Mouse (Mus musculus) heart, embryonic 12.5 days (tissue): ENCODE results near the gene Gm17387. TPM values are rescaled to one million over a fixed set of nuclear protein-coding genes. Genes with fewer than 3 reads are reported as not detected.
A peak's percentile ranks its signal among the peaks of the same experiment; 100 is the strongest.

Source experiments
- ATAC-seq: fragments of 200-750 bp; cut with Nextera tagmentation; 2 replicates; pipeline ENCODE4 v1.8.0; 2017; ENCODE audit warnings: moderate TSS enrichment, moderate library complexity; ENCODE audit not compliant: insufficient number of reproducible peaks, low FRiP score
- H3K27ac ChIP-seq: fragments of 300-500 bp; sonication (generic); 2 replicates; pipeline ENCODE4 v1.5.1; 2016; ENCODE audit warnings: mild to moderate bottlenecking, moderate library complexity; ENCODE audit not compliant: poor library complexity, severe bottlenecking
- H3K27me3 ChIP-seq: fragments of 300-500 bp; sonication (generic); replicated peaks from 2 replicates; pipeline ENCODE4 v1.6.1; 2016; ENCODE audit warnings: mild to moderate bottlenecking, moderate library complexity
- H3K36me3 ChIP-seq: fragments of 300-500 bp; sonication (generic); 2 replicates; pipeline ENCODE4 v1.6.1; 2016; ENCODE audit warnings: mild to moderate bottlenecking, moderate library complexity
- H3K4me1 ChIP-seq: fragments of 300-500 bp; sonication (generic); replicated peaks from 2 replicates; pipeline ENCODE4 v1.6.1; 2016; ENCODE audit warnings: mild to moderate bottlenecking
- H3K4me2 ChIP-seq: fragments of 300-500 bp; sonication (generic); 2 replicates; pipeline ENCODE4 v1.6.1; 2016; ENCODE audit warnings: mild to moderate bottlenecking, moderate library complexity
- H3K4me3 ChIP-seq: fragments of 300-500 bp; sonication (generic); 2 replicates; pipeline ENCODE4 v1.5.1; 2016; ENCODE audit warnings: mild to moderate bottlenecking
- H3K9ac ChIP-seq: fragments of 300-500 bp; sonication (generic); 2 replicates; pipeline ENCODE4 v1.6.1; 2016; ENCODE audit warnings: mild to moderate bottlenecking, moderate library complexity
- H3K9me3 ChIP-seq: fragments of 300-500 bp; sonication (generic); replicated peaks from 2 replicates; pipeline ENCODE4 v1.6.1; 2016; ENCODE audit warnings: mild to moderate bottlenecking, moderate library complexity
- WGBS: fragments of 180-500 bp; shearing (Covaris S2); methylation state at CpG from one replicate; pipeline ENCODE4 v1.1.7; 2016; 5-methylcytosine and 5-hydroxymethylcytosine counted together
- polyA plus RNA-seq: library from polyadenylated mRNA; unstranded; fragments of >200 nt; fragmentation: Nextera tagmentation; extraction: Ambion mirVana; gene quantifications from 2 replicates; pipeline ENCODE4 v1.2.1, GENCODE M21; 2016

Gm17387 gene
- polyA plus RNA-seq, 1 experiment from 2014 or later: not detected

- Histone ChIP-seq H3K9ac (no peak overlapping the region), H3K4me1 (no peaks in the 10 kb centered on the region), H3K36me3 (no peaks in the 10 kb centered on the region), H3K4me2 (no peak overlapping the region), H3K4me3 (no peak overlapping the region), H3K27ac (no peak overlapping the region), H3K27me3 (peaks cover 10% of the 10 kb centered on the region; the same call in 1 of the 2 replicates), H3K9me3 (no peaks in the 10 kb centered on the region)
- 73% methylated on average over 15 of the region's 15 CpGs for WGBS
- ATAC-seq: no peak
Measured at GRCm38 (mm10) chr7:141000881-141001708, 27.8 kb upstream of the Gm17387 start.

- WGBS: 55% methylated on average over 5 of the region's 5 CpGs
- ATAC-seq: no peak
- Histone ChIP-seq H3K27me3 (peaks cover 14% of the 10 kb centered on the region; the same call in 1 of the 2 replicates), H3K9ac (no peak overlapping the region), H3K4me3 (no peak overlapping the region), H3K4me1 (peaks cover under 1% of the 10 kb centered on the region; the same call in 1 of the 2 replicates), H3K4me2 (no peak overlapping the region), H3K27ac (no peak overlapping the region), H3K36me3 (no peaks in the 10 kb centered on the region), H3K9me3 (no peaks in the 10 kb centered on the region)
Measured at GRCm38 (mm10) chr7:141003248-141004010, 25.5 kb upstream of the Gm17387 start.

DNA sequence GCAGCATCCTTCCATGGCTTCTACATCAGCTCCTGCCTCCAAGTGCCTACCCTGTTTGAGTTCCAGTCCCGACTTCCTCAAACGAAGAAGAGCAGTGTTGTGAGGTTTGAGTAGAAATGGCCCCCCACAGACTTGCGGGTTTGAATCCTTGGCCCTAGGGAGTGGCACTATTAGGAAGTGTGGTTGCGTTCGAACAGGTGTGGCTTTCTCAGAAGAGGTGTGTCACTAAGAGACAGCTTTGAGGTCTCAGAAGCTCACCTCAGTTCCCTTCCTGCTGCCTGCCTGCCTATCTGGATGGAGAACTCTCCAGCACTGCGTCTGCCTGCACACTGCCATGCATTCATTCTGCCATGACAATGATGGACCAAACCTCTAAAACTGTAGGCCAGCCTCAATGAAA lies 22.5 kb upstream of the Gm17387 start:
- 0 out of 2 replicates have a peak, but pooled peaks cover 17% of the 10 kb centered on the region for H3K27me3 ChIP-seq
- H3K4me2 ChIP-seq: no peak overlapping the region
- no peak for ATAC-seq
- H3K36me3 ChIP-seq: no peaks in the 10 kb centered on the region
- WGBS: 84% methylated on average over 6 of the region's 6 CpGs
- no peak overlapping the region for H3K27ac ChIP-seq
- no peaks in the 10 kb centered on the region for H3K9me3 ChIP-seq
- H3K4me3 ChIP-seq: no peak overlapping the region
- no peak overlapping the region for H3K9ac ChIP-seq
- H3K4me1 ChIP-seq: peaks cover 15% of the 10 kb centered on the region

DNA sequence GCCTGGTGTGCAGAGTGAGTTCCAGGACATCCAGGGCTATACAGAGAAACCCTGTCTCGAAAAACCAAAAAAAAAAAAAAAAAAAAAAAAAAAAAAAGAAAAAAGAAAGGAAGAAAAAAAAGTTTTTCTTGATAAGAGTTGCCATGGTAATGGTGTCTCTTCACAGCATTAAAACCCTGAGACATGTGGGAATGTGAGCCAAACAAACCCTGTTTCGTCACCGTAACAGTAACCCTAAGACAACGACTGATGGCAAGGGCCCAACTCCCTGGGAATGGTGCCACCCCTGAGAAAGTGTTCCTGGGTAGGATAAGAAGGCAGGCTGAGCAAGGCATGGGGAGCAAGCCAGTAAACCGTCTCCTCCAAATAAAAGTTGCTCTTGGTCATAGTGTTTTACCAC lies 22.0 kb upstream of the Gm17387 start:
- peaks cover 15% of the 10 kb centered on the region for H3K4me1 ChIP-seq
- 75% methylated on average over 5 of the region's 5 CpGs for WGBS
- H3K4me2 ChIP-seq: no peak overlapping the region
- no peak overlapping the region for H3K9ac ChIP-seq
- H3K27ac ChIP-seq: no peak overlapping the region
- no peak overlapping the region for H3K4me3 ChIP-seq
- no peaks in the 10 kb centered on the region for H3K9me3 ChIP-seq
- no peak for ATAC-seq
- no peaks in the 10 kb centered on the region for H3K36me3 ChIP-seq
- H3K27me3 ChIP-seq: 0 out of 2 replicates have a peak, but pooled peaks cover 17% of the 10 kb centered on the region

- Histone ChIP-seq H3K4me1 (peaks cover 15% of the 10 kb centered on the region), H3K4me3 (no peak overlapping the region), H3K9me3 (no peaks in the 10 kb centered on the region), H3K27me3 (0 out of 2 replicates have a peak, but pooled peaks cover 17% of the 10 kb centered on the region), H3K36me3 (no peaks in the 10 kb centered on the region), H3K9ac (no peak overlapping the region), H3K27ac (no peak overlapping the region), H3K4me2 (peak overlapping the region; percentile 64)
- WGBS: 5% methylated on average over 7 of the region's 7 CpGs
- ATAC-seq: no peak
Measured at GRCm38 (mm10) chr7:141008312-141008761, 20.6 kb upstream of the Gm17387 start.

DNA sequence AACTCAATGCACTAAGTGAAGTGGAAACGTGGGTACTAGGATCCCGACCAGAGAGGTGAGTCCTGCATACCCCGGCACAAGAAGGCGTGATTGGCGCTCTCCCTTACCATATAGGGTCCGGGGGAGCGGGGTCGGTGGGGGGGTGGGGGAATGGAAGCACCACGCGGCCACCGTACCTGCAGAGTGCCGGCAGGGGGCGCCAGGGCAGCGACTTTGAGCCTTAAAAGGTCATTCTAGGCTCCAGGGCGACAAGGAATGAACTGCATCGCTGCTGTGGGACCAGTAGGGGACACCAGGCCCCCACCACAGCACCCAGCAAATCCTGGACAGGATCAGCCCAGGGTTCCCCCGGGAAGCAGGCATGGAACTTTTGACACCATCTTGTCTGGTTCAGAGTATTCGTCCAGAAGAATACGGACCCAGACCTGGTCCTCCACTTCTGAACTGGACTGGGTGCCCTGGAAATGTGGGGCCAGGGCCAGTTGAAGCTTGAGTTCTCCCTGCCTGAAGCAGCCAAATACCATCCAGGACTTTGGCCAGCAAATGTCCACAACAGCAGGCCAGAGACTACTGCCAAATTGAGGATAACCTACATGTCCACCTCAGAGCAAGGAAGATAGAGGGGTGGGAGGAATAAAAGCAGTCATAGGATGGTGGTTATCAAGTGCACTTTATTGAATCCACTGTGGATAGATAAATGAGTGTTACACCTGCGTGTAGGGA lies 19.8 kb upstream of the Gm17387 start:
- H3K4me3 ChIP-seq: peak overlapping the region; percentile 19; the same call in 1 of the 2 replicates
- 6% methylated on average over 20 of the region's 20 CpGs for WGBS
- 0 out of 2 replicates have a peak, but pooled peaks cover 17% of the 10 kb centered on the region for H3K27me3 ChIP-seq
- peak overlapping the region; percentile 64 for H3K4me2 ChIP-seq
- H3K27ac ChIP-seq: no peak overlapping the region
- no peaks in the 10 kb centered on the region for H3K9me3 ChIP-seq
- no peak overlapping the region for H3K9ac ChIP-seq
- H3K4me1 ChIP-seq: peaks cover 15% of the 10 kb centered on the region
- no peaks in the 10 kb centered on the region for H3K36me3 ChIP-seq
- ATAC-seq: peak; percentile 59; the same call in 1 of the 2 replicates

DNA sequence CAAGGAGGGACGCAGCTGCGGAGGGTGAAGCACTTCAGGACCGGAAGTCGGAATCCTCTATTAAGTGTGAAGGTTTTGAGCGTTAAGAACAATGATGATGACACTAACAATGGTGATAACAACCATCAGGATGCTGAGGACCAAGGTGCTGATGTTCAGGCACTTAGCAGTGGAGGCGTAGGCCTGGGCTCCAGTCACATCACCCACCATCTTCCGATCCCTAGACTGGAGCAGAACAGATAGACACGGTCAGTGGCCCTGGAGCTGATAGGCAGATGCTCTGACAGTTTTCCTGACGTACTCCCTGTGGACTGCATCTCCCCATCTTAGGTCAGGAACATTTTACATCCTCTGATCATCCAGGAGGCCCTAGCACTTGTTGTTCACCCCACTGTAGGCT lies 19.3 kb upstream of the Gm17387 start:
- ATAC-seq: no peak
- WGBS: 76% methylated on average over 9 of the region's 9 CpGs
- H3K27ac ChIP-seq: no peak overlapping the region

GRCm38 (mm10) chr7:141010593-141010992 lies 18.3 kb upstream of the Gm17387 start, which contains the start of gene Ifitm3:
Ifitm3 (minus strand) TSS chr7:141010770.
- H3K4me2 ChIP-seq: peak within 1 kb of the TSS; percentile 64
- H3K4me3 ChIP-seq: peak within 1 kb of the TSS; percentile 44
- H3K9ac ChIP-seq: peak within 1 kb of the TSS; percentile 46
- 0 out of 2 replicates have a peak within 1 kb of the TSS, but pooled peaks have one; percentile 22 for H3K27ac ChIP-seq
- peaks cover 17% of the 10 kb centered on the region; the same call in 1 of the 2 replicates for H3K27me3 ChIP-seq
- WGBS: 18% methylated on average over 10 of the region's 10 CpGs
- no peaks in the 10 kb centered on the region for H3K36me3 ChIP-seq
- peaks cover 15% of the 10 kb centered on the region for H3K4me1 ChIP-seq
- no peaks in the 10 kb centered on the region for H3K9me3 ChIP-seq
- ATAC-seq: no peak; the same call in 1 of the 2 replicates

More for the DNA sequence above, 19.3 kb upstream of the Gm17387 start:
- Histone ChIP-seq H3K9ac (peak overlapping the region; percentile 46; the same call in 1 of the 2 replicates), H3K4me3 (peak overlapping the region; percentile 44; the same call in 1 of the 2 replicates), H3K9me3 (no peaks in the 10 kb centered on the region), H3K27me3 (0 out of 2 replicates have a peak, but pooled peaks cover 17% of the 10 kb centered on the region), H3K36me3 (no peaks in the 10 kb centered on the region), H3K4me1 (peaks cover 15% of the 10 kb centered on the region), H3K4me2 (peak overlapping the region; percentile 64)

DNA sequence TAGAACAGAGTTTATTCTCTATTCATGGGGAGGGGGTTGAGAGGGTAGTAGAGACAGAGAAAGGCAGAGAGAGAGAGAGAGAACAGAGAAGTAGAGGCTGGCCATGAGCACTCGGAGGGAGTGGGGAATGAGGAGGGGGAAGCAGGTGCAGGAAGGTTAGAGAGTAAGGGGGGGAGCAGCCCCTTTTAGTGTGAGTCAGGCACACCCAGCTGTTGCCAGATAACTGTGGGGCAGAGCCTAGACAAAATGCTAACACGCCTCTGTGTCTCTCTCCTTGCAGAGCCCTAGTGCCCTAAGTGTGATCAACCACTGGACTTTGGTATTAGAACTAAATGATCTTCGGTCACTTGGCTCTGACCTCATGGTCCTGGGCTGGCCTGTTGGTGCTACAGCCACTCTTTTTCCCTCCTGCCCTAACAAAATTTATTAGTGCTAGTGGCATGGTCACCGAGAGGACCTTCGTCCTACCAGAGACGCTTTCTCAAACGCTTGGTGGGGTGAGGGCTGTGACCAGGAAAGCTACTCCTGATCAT lies 17.6 kb upstream of the Gm17387 start:
- Histone ChIP-seq H3K9me3 (no peaks in the 10 kb centered on the region), H3K27me3 (peaks cover 17% of the 10 kb centered on the region; the same call in 1 of the 2 replicates), H3K4me2 (no peak overlapping the region), H3K9ac (0 out of 2 replicates have a peak overlapping the region, but pooled peaks have one; percentile 46), H3K4me1 (peaks cover 15% of the 10 kb centered on the region), H3K4me3 (no peak overlapping the region), H3K27ac (no peak overlapping the region), H3K36me3 (no peaks in the 10 kb centered on the region)
- no peak for ATAC-seq
- WGBS: 83% methylated on average over 7 of the region's 7 CpGs
